Mouse (Mus musculus) bone marrow, adult 2 months (tissue): ENCODE results near the gene Stat2. TPM values are rescaled to one million over a fixed set of nuclear protein-coding genes. Genes with fewer than 3 reads are reported as not detected.
A peak's percentile ranks its signal among the peaks of the same experiment; 100 is the strongest.
"Not testable (repeated sequence)": the region's sequence is repeated elsewhere in the genome, so short reads cannot be mapped to it uniquely, and the experiment has no call there.

Source experiments
- H3K27ac ChIP-seq: fragments of 200-500 bp; 2 replicates; pipeline ENCODE4 v1.5.1; 2012; ENCODE audit warnings: low read depth, mild to moderate bottlenecking, control low read depth, inconsistent platforms, low read length; ENCODE audit not compliant: control insufficient read depth, poor library complexity, insufficient read depth
- H3K4me1 ChIP-seq: fragments of 200-500 bp; 2 replicates; pipeline ENCODE4 v1.6.1; 2011; ENCODE audit warnings: low read length; ENCODE audit not compliant: control insufficient read depth, insufficient read depth
- H3K4me3 ChIP-seq: fragments of 200-500 bp; replicated peaks from 2 replicates; pipeline ENCODE3; 2011; ENCODE audit warnings: mild to moderate bottlenecking, low read depth, low read length, control low read depth; ENCODE audit not compliant: control insufficient read depth
- CTCF ChIP-seq: fragments of 200-500 bp; IDR thresholded peaks from 2 replicates; pipeline ENCODE4 v1.5.1; 2011; ENCODE audit warnings: low read length, control low read depth; ENCODE audit not compliant: control insufficient read depth, insufficient read depth
- POLR2A ChIP-seq: fragments of 200-500 bp; IDR thresholded peaks from 2 replicates; pipeline ENCODE4 v1.6.1; 2011; ENCODE audit warnings: low read depth, mild to moderate bottlenecking, control low read depth, low read length, borderline replicate concordance; ENCODE audit not compliant: control insufficient read depth
- WGBS: fragments of 180-500 bp; shearing (Covaris S2); methylation state at CpG from one replicate; pipeline ENCODE4 v1.1.7; 2018; 5-methylcytosine and 5-hydroxymethylcytosine counted together
- polyA plus RNA-seq: library from polyadenylated mRNA; stranded (reverse); fragments of >200 nt; gene quantifications from 2 replicates; pipeline ENCODE4 v1.2.4, GENCODE M21; 2011; ENCODE audit warnings: low replicate concordance; ENCODE audit not compliant: missing spikeins, insufficient read depth, insufficient read length

The Stat2 gene
- polyA plus RNA-seq, 1 experiment, result 54.1 TPM

DNA sequence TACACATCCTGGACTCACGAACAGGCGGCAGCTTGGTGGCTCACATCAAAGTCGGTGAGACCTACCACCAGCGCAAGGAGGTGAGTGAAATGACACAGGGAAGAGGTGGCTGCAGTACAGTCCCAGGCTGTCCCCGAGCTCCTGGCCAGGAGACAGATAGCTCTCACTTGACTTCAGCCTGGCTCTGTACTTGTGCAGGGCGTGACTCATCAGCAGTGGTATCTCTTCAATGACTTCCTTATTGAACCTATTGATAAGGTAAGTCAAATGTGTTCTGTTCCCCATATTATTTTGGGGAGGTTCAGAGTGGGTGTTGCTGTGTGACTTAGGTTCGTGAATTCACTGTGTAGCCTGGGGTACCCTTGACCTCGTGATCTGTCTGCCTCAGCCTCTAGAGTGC, 45.2 kb downstream of the Stat2 start:
- Histone ChIP-seq H3K4me3 (no peak overlapping the region), H3K4me1 (no peaks in the 10 kb centered on the region), H3K27ac (no peak overlapping the region)
- WGBS, result 83% methylated on average over 8 of the region's 8 CpGs
- TF ChIP-seq CTCF, result no peak
- no peak for TF ChIP-seq POLR2A

DNA sequence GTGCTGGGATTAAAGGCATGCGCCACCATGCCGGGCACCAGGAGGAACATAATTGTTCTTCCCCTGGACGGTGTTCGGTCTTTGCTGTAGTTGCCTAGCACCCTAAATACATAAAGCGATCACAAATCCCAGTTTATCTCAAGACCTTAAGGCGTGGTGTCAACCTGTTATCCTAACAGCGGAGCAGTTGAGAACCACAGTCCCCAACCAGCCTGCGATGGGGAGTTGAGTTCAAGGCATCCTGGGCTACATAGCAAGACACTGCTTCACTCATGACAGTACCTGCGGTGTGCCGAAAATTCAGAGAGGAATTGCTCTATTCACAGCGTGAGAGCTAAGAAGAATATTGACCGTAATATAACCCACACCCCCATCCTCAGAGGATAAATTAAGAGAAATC, 51.3 kb downstream of the Stat2 start:
- WGBS, result 48% methylated on average over 12 of the region's 12 CpGs
- Histone ChIP-seq H3K27ac (no peak overlapping the region), H3K4me3 (no peak overlapping the region), H3K4me1 (no peaks in the 10 kb centered on the region; the same call in 1 of the 2 replicates)
- TF ChIP-seq POLR2A (no peak), CTCF (no peak)

DNA sequence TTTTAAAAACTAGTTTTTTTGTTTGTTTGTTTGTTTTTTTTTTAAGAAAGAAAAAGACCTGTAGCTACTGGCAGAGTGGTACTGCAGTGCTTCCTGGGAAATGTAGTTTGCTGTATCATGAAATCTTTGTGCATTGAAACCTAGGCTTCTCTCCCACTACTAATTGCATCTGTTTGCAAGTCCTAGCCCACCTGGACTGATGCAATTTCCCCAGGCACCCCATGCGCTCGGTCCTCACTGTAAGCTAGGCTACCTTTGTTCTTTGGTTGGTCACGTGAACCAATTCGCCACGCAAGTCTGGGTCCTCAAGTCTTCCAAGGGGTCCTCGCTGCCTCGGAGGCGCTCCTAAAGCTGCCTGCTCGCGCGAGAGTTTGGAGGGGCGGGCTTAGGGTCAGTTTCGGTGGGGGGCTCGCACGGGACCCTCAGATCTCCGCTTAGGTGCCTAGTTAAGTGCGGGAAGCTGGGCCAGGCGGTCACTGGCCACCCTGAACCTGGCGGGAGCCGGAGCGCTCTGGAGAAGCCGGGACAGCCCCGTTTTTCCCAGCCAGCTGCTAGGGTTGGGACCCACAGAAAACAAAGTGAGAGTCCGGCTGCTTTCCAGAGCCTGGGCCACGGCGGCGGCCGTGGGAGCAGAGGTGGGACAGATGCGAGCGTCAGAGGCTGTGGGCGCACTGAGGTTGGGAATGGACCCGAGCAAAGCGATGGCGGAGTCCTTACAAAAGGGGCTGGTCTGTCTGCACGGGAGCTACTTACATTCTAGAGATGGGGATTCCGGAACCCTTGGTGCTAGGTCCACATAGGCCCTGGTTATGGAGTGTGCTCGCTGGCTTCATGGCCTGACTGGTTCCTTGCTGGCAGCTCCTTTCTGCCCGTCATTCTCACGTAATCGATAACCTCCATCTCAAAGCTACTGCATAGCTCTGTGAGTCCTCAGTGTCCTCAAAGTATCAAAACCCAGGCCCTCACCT, 52.1 kb downstream of the Stat2 start, which contains the start of gene Cnpy2:
Cnpy2 (plus strand) TSS at position 319 of the 968 bp plus-strand sequence.
- peak within 1 kb of the TSS; percentile 79 for H3K27ac ChIP-seq
- H3K4me1 ChIP-seq, result no peaks in the 10 kb centered on the region; the same call in 1 of the 2 replicates
- peak within 1 kb of the TSS; percentile 82 for H3K4me3 ChIP-seq
- TF ChIP-seq CTCF, result no peak
- TF ChIP-seq POLR2A, result peak; percentile 45; the same call in 1 of the 2 replicates
- under 1% methylated on average over 40 of the region's 40 CpGs for WGBS

- H3K27ac ChIP-seq, result no peak overlapping the region
- TF ChIP-seq CTCF, result no peak
- no peak for TF ChIP-seq POLR2A
- 39% methylated on average over 8 of the region's 8 CpGs for WGBS
Measured at GRCm38 (mm10) chr10:128323516-128323915, 53.2 kb downstream of the Stat2 start.

GRCm38 (mm10) chr10:128326825-128327224, 56.5 kb downstream of the Stat2 start:
- Histone ChIP-seq H3K4me1 (no peaks in the 10 kb centered on the region), H3K4me3 (no peak overlapping the region), H3K27ac (no peak overlapping the region)
- TF ChIP-seq CTCF, result no peak
- TF ChIP-seq POLR2A, result no peak
- WGBS, result 88% methylated on average over 8 of the region's 8 CpGs

More at GRCm38 (mm10) chr10:128323516-128323915, 53.2 kb downstream of the Stat2 start:
- Histone ChIP-seq H3K4me1 (no peaks in the 10 kb centered on the region; the same call in 1 of the 2 replicates), H3K4me3 (peak overlapping the region; percentile 0)

DNA sequence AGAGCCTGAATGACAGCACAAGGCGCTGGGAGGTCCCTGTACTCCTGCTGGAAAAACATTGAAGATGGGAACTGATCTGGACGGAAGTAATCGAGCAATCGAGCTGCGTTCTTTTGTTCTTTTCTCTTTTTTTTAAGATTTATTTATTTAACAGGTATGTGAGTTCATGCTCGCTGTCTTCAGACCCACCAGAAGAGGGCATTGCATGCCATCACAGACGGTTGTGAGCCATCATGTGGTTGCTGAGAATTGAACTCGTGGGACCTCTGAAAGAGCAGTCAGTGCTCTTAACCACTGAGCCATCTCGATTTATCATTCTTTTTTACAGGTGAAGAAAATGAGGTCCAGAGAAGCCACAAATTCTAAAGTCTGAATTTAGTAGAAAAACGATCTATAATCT, 57.3 kb downstream of the Stat2 start:
- WGBS, result 77% methylated on average over 10 of the region's 10 CpGs
- TF ChIP-seq CTCF, result no peak; the same call in 1 of the 2 replicates
- TF ChIP-seq POLR2A, result no peak
- H3K4me3 ChIP-seq, result no peak overlapping the region
- H3K27ac ChIP-seq, result no peak overlapping the region
- H3K4me1 ChIP-seq, result no peaks in the 10 kb centered on the region

GRCm38 (mm10) chr10:128332358-128333249, 62.2 kb downstream of the Stat2 start:
- 57% methylated on average over 6 of the region's 6 CpGs for WGBS
- not testable (repeated sequence) for H3K27ac ChIP-seq, H3K4me1 ChIP-seq, H3K4me3 ChIP-seq

GRCm38 (mm10) chr10:128335582-128335981, 65.2 kb downstream of the Stat2 start:
- TF ChIP-seq POLR2A (no peak), CTCF (peak; percentile 72)
- no peak overlapping the region for H3K4me3 ChIP-seq
- H3K27ac ChIP-seq, result no peak overlapping the region
- WGBS, result 2% methylated on average over 4 of the region's 4 CpGs
- peaks cover 3% of the 10 kb centered on the region; the same call in 1 of the 2 replicates for H3K4me1 ChIP-seq
